In genomic region chr14:23014747-23015286, GRCm38 (mm10) we compare ENCODE assay signal across 8 mouse cellular contexts.
DNase-seq lines count a peak whose midpoint lies in the region; ATAC-seq and TF ChIP-seq lines count a peak whose summit lies in the region.

No protein-coding gene starts in this region.

- no peak for TF ChIP-seq CTCF in intestine, postnatal 0 days (IDR thresholded peaks at IDR 0.05; ENCODE audit: low read depth)

- peaks cover 21% of the 10 kb centered on the region; the same call in 1 of the 2 replicates for H3K4me1 ChIP-seq in intestine, embryonic 14.5 days (replicated peaks; ENCODE audit: control insufficient read depth, insufficient read depth, low read length)
- no peaks in the 10 kb centered on the region for H3K4me1 ChIP-seq in intestine, postnatal 0 days (replicated peaks; ENCODE audit: control insufficient read depth, insufficient read depth, low read length)
- H3K4me1 ChIP-seq in hindbrain, embryonic 12.5 days: peaks cover 19% of the 10 kb centered on the region
- peaks cover 16% of the 10 kb centered on the region for H3K4me1 ChIP-seq in limb, embryonic 14.5 days (ENCODE audit: control insufficient read depth, insufficient read depth, low read length)
- H3K4me1 ChIP-seq in liver, embryonic 11.5 days (replicated peaks; ENCODE audit: control insufficient read depth, insufficient read depth, low read length): no peaks in the 10 kb centered on the region

- H3K4me3 ChIP-seq in intestine, embryonic 14.5 days (ENCODE audit: low read depth, low read length): no peak overlapping the region
- no peak overlapping the region for H3K4me3 ChIP-seq in intestine, postnatal 0 days (ENCODE audit: low read depth, low read length)
- no peak overlapping the region for H3K4me3 ChIP-seq in hindbrain, embryonic 12.5 days
- H3K4me3 ChIP-seq in limb, embryonic 14.5 days (replicated peaks; ENCODE audit: low read length): no peak overlapping the region
- no peak overlapping the region for H3K4me3 ChIP-seq in liver, embryonic 11.5 days (ENCODE audit: low read depth, low read length)

- intact Hi-C loops in gastrocnemius, postnatal 36 days (cut with DNase I): no loop called here

- H3K4me2 ChIP-seq in intestine, embryonic 14.5 days (ENCODE audit: low read length): no peak overlapping the region
- no peak overlapping the region for H3K4me2 ChIP-seq in intestine, postnatal 0 days (replicated peaks; ENCODE audit: low read depth)
- H3K4me2 ChIP-seq in hindbrain, embryonic 12.5 days (replicated peaks): 0 out of 2 replicates have a peak overlapping the region, but pooled peaks have one; percentile 8
- peak overlapping the region; percentile 20; the same call in 1 of the 2 replicates for H3K4me2 ChIP-seq in limb, embryonic 14.5 days (replicated peaks; ENCODE audit: low read depth, low read length, severe bottlenecking)
- H3K4me2 ChIP-seq in liver, embryonic 11.5 days: no peak overlapping the region

- H3K36me3 ChIP-seq in intestine, embryonic 14.5 days (ENCODE audit: control insufficient read depth, insufficient read depth, low read length): no peaks in the 10 kb centered on the region
- H3K36me3 ChIP-seq in intestine, postnatal 0 days (ENCODE audit: control insufficient read depth, insufficient read depth): no peaks in the 10 kb centered on the region
- no peaks in the 10 kb centered on the region for H3K36me3 ChIP-seq in hindbrain, embryonic 12.5 days
- no peaks in the 10 kb centered on the region for H3K36me3 ChIP-seq in limb, embryonic 14.5 days (ENCODE audit: control insufficient read depth, insufficient read depth, low read length)
- no peaks in the 10 kb centered on the region for H3K36me3 ChIP-seq in liver, embryonic 11.5 days (ENCODE audit: control insufficient read depth, insufficient read depth, low read length)

- peak; percentile 61 for DNase-seq in intestine, embryonic 14.5 days (ENCODE audit: low spot score)
- peak; percentile 65 to 71 for DNase-seq in cerebellum, postnatal 36 days
- DNase-seq in limb, embryonic 14.5 days (ENCODE audit: low spot score): peak; percentile 12
- peak; percentile 21 for DNase-seq in retina, embryonic 14.5 days (ENCODE audit: low spot score)
- DNase-seq in gastrocnemius, postnatal 36 days: no peak
- no peak for DNase-seq in liver, embryonic 11.5 days (ENCODE audit: low spot score)

- WGBS in intestine, embryonic 14.5 days: 27% methylated on average over 2 of the region's 2 CpGs
- WGBS in intestine, postnatal 0 days: 63% methylated on average over 2 of the region's 2 CpGs
- 29% methylated on average over 2 of the region's 2 CpGs for WGBS in hindbrain, embryonic 12.5 days
- 22% methylated on average over 2 of the region's 2 CpGs for WGBS in limb, embryonic 14.5 days
- WGBS in liver, embryonic 11.5 days: 66% methylated on average over 2 of the region's 2 CpGs

- H3K9ac ChIP-seq in intestine, embryonic 14.5 days (ENCODE audit: low read length): no peak overlapping the region
- no peak overlapping the region for H3K9ac ChIP-seq in intestine, postnatal 0 days (ENCODE audit: low read depth, low read length)
- no peak overlapping the region for H3K9ac ChIP-seq in hindbrain, embryonic 12.5 days
- no peak overlapping the region for H3K9ac ChIP-seq in limb, embryonic 14.5 days (ENCODE audit: low read depth, low read length, severe bottlenecking)
- no peak overlapping the region for H3K9ac ChIP-seq in liver, embryonic 11.5 days (ENCODE audit: low read depth, low read length)

- no peak for TF ChIP-seq POLR2A in limb, embryonic 14.5 days (IDR thresholded peaks at IDR 0.05; ENCODE audit: borderline replicate concordance, extremely low read depth, insufficient read depth, insufficient read length)

- no peaks in the 10 kb centered on the region for H3K9me3 ChIP-seq in intestine, embryonic 14.5 days (ENCODE audit: control insufficient read depth, low read length)
- H3K9me3 ChIP-seq in intestine, postnatal 0 days (ENCODE audit: control insufficient read depth): no peaks in the 10 kb centered on the region
- H3K9me3 ChIP-seq in hindbrain, embryonic 12.5 days (replicated peaks): no peaks in the 10 kb centered on the region
- H3K9me3 ChIP-seq in limb, embryonic 14.5 days (ENCODE audit: control insufficient read depth, low read length): no peaks in the 10 kb centered on the region
- H3K9me3 ChIP-seq in liver, embryonic 11.5 days (ENCODE audit: control insufficient read depth, low read length): no peaks in the 10 kb centered on the region

- peak; percentile 55 for ATAC-seq in intestine, embryonic 14.5 days (replicated peaks; ENCODE audit: low FRiP score, low TSS enrichment, low read depth)
- ATAC-seq in intestine, postnatal 0 days: no peak
- peak; percentile 32 for ATAC-seq in hindbrain, embryonic 12.5 days (ENCODE audit: low FRiP score)
- ATAC-seq in limb, embryonic 14.5 days (ENCODE audit: low FRiP score, low read depth): 0 out of 2 replicates have a peak, but pooled peaks have one; percentile 12
- no peak for ATAC-seq in liver, embryonic 11.5 days (replicated peaks; ENCODE audit: low FRiP score)

- H3K27me3 ChIP-seq in intestine, embryonic 14.5 days (replicated peaks; ENCODE audit: control insufficient read depth, insufficient read depth, low read length): no peaks in the 10 kb centered on the region
- H3K27me3 ChIP-seq in intestine, postnatal 0 days (replicated peaks; ENCODE audit: control insufficient read depth, insufficient read depth, low read length): no peaks in the 10 kb centered on the region
- no peaks in the 10 kb centered on the region for H3K27me3 ChIP-seq in hindbrain, embryonic 12.5 days
- no peaks in the 10 kb centered on the region for H3K27me3 ChIP-seq in limb, embryonic 14.5 days (ENCODE audit: control insufficient read depth, insufficient read depth, low read length)
- no peaks in the 10 kb centered on the region for H3K27me3 ChIP-seq in liver, embryonic 11.5 days (replicated peaks; ENCODE audit: control insufficient read depth, insufficient read depth, low read length)

- H3K27ac ChIP-seq in intestine, embryonic 14.5 days (ENCODE audit: low read depth): peak overlapping the region; percentile 84
- no peak overlapping the region for H3K27ac ChIP-seq in intestine, postnatal 0 days (ENCODE audit: low read depth, low read length)
- H3K27ac ChIP-seq in hindbrain, embryonic 12.5 days: peak overlapping the region; percentile 78
- H3K27ac ChIP-seq in limb, embryonic 14.5 days (replicated peaks; ENCODE audit: low read depth, low read length): peak overlapping the region; percentile 49
- H3K27ac ChIP-seq in liver, embryonic 11.5 days (ENCODE audit: low read depth, low read length): no peak overlapping the region

Comparison
In these comparisons a context has a peak if more than half of its experiments do, and no peak if none do; other contexts are left out.
1. ATAC-seq: peak in intestine, embryonic 14.5 days (single experiment), hindbrain, embryonic 12.5 days (single experiment) and limb, embryonic 14.5 days (single experiment); none in intestine, postnatal 0 days (single experiment) and liver, embryonic 11.5 days (single experiment).
2. H3K27ac ChIP-seq: peak in intestine, embryonic 14.5 days (single experiment), hindbrain, embryonic 12.5 days (single experiment) and limb, embryonic 14.5 days (single experiment); none in intestine, postnatal 0 days (single experiment) and liver, embryonic 11.5 days (single experiment).
3. DNase-seq: peak in intestine, embryonic 14.5 days (single experiment), cerebellum, postnatal 36 days (2 of 2), limb, embryonic 14.5 days (single experiment) and retina, embryonic 14.5 days (single experiment); none in gastrocnemius, postnatal 36 days (0 of 2) and liver, embryonic 11.5 days (single experiment).
4. H3K4me2 ChIP-seq: peak in hindbrain, embryonic 12.5 days (single experiment) and limb, embryonic 14.5 days (single experiment); none in intestine, embryonic 14.5 days (single experiment), intestine, postnatal 0 days (single experiment) and liver, embryonic 11.5 days (single experiment).